In the genomic region with DNA sequence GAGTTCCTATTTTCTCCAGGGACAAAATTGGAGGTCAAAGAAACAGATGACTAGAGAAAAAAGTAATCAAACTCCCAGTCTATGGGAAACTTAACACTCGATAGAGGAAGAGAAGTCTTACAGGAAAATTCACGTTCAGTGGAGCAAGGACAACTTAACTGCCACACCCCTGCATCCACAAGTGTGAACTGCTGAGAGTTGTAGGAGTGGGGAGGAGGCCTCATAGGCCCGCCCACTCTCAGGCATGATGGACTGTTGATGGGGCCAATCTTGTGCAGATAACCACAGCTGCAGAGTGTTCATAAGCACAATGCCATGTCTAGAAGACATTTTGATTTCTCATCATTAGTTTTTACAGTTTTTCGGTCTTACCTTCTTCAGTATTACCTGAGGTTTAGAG, we compare ENCODE assay signal across 20 mouse cellular contexts.
DNase-seq lines count a peak whose midpoint lies in the region; ATAC-seq and TF ChIP-seq lines count a peak whose summit lies in the region.
"Had no signal": no experiment of that assay in that cellular context is flagged by ENCODE, and none has a peak within 500 bp of the region (broad histone marks: within the 10 kb centered on the region; RNA-seq: fewer than 3 reads in every experiment).

No protein-coding gene starts in this region.

- H3K4me2 ChIP-seq in kidney, embryonic 15.5 days: no peak overlapping the region
- no peak overlapping the region for H3K4me2 ChIP-seq in CH12.LX (ENCODE audit: insufficient read depth, low read depth, poor library complexity, severe bottlenecking)
- H3K4me2 ChIP-seq in forebrain, embryonic 11.5 days (ENCODE audit: low read depth, low read length, severe bottlenecking): no peak overlapping the region
- H3K4me2 ChIP-seq: embryonic facial prominence, embryonic 12.5 days; forebrain, embryonic 12.5 days had no signal

- H3K9ac ChIP-seq in kidney, embryonic 15.5 days: no peak overlapping the region
- H3K9ac ChIP-seq in CH12.LX (ENCODE audit: insufficient read depth, low read depth): no peak overlapping the region
- H3K9ac ChIP-seq in forebrain, embryonic 11.5 days (ENCODE audit: low read length): no peak overlapping the region
- H3K9ac ChIP-seq: embryonic facial prominence, embryonic 12.5 days; forebrain, embryonic 12.5 days had no signal

- no peaks in the 10 kb centered on the region for H3K79me2 ChIP-seq in CH12.LX (replicated peaks; ENCODE audit: control insufficient read depth, extremely low read depth, insufficient read depth, poor library complexity, severe bottlenecking)

- ATAC-seq in kidney, embryonic 15.5 days (replicated peaks; ENCODE audit: low FRiP score): peak; percentile 74
- ATAC-seq in forebrain, embryonic 11.5 days (replicated peaks; ENCODE audit: low FRiP score): no peak
- ATAC-seq: forebrain, embryonic 14.5 days; forebrain, embryonic 16.5 days had no signal

- no peak overlapping the region for H3K27ac ChIP-seq in kidney, embryonic 15.5 days
- no peak overlapping the region for H3K27ac ChIP-seq in CH12.LX (ENCODE audit: insufficient read depth, low read depth)
- no peak overlapping the region for H3K27ac ChIP-seq in forebrain, embryonic 11.5 days (ENCODE audit: low read depth, low read length)
- H3K27ac ChIP-seq: embryonic facial prominence, embryonic 10.5 days; embryonic facial prominence, embryonic 12.5 days; forebrain, embryonic 12.5 days had no signal

- no peaks in the 10 kb centered on the region for H3K36me3 ChIP-seq in kidney, embryonic 15.5 days
- no peaks in the 10 kb centered on the region for H3K36me3 ChIP-seq in CH12.LX (replicated peaks in 1 of 2; ENCODE audit: control insufficient read depth in 1 of 2, insufficient read depth in 1 of 2, low read length in 1 of 2)
- H3K36me3 ChIP-seq in forebrain, embryonic 11.5 days (ENCODE audit: control insufficient read depth, insufficient read depth, low read length): no peaks in the 10 kb centered on the region
- H3K36me3 ChIP-seq: embryonic facial prominence, embryonic 10.5 days; embryonic facial prominence, embryonic 12.5 days; forebrain, embryonic 12.5 days had no signal

- 0 out of 2 replicates have a peak, but pooled peaks cover 3% of the 10 kb centered on the region for H3K27me3 ChIP-seq in kidney, embryonic 15.5 days
- H3K27me3 ChIP-seq in CH12.LX (replicated peaks): no peaks in the 10 kb centered on the region
- H3K27me3 ChIP-seq in forebrain, embryonic 11.5 days (ENCODE audit: control insufficient read depth, insufficient read depth, low read length): no peaks in the 10 kb centered on the region
- H3K27me3 ChIP-seq: embryonic facial prominence, embryonic 12.5 days; forebrain, embryonic 12.5 days had no signal

- 57% methylated on average over 4 of the region's 4 CpGs for WGBS in kidney, embryonic 15.5 days
- 85% methylated on average over 4 of the region's 4 CpGs for WGBS in forebrain, embryonic 11.5 days

- no peak for TF ChIP-seq POLR2A in CH12.LX (IDR thresholded peaks at IDR 0.05; ENCODE audit: low read depth, low read length)

- H3K9me3 ChIP-seq in kidney, embryonic 15.5 days (replicated peaks): no peaks in the 10 kb centered on the region
- H3K9me3 ChIP-seq in CH12.LX (replicated peaks; ENCODE audit: low read length): no peaks in the 10 kb centered on the region
- no peaks in the 10 kb centered on the region for H3K9me3 ChIP-seq in forebrain, embryonic 11.5 days (ENCODE audit: control insufficient read depth, low read length)
- H3K9me3 ChIP-seq: embryonic facial prominence, embryonic 10.5 days; embryonic facial prominence, embryonic 12.5 days; forebrain, embryonic 12.5 days had no signal

- no peaks in the 10 kb centered on the region for H3K4me1 ChIP-seq in kidney, embryonic 15.5 days
- H3K4me1 ChIP-seq in CH12.LX (ENCODE audit: control insufficient read depth in 1 of 2, insufficient read depth in 2 of 2): no peaks in the 10 kb centered on the region
- H3K4me1 ChIP-seq in forebrain, embryonic 11.5 days (replicated peaks; ENCODE audit: control insufficient read depth, insufficient read depth, low read length): no peaks in the 10 kb centered on the region
- H3K4me1 ChIP-seq: embryonic facial prominence, embryonic 10.5 days; embryonic facial prominence, embryonic 12.5 days; forebrain, embryonic 12.5 days had no signal

- no peak for TF ChIP-seq CTCF in CH12.LX (conservative IDR thresholded peaks at IDR 0.05 in 1 of 2, IDR thresholded peaks at IDR 0.05 in 1 of 2; ENCODE audit: low read depth in 2 of 2, low read length in 2 of 2)

- no peak overlapping the region for H3K4me3 ChIP-seq in kidney, embryonic 15.5 days (replicated peaks)
- no peak overlapping the region for H3K4me3 ChIP-seq in CH12.LX (replicated peaks in 1 of 3; ENCODE audit: low read depth in 2 of 3, low read length in 2 of 3, poor library complexity in 1 of 3)
- H3K4me3 ChIP-seq in forebrain, embryonic 11.5 days (ENCODE audit: low read depth, low read length): no peak overlapping the region
- H3K4me3 ChIP-seq: embryonic facial prominence, embryonic 10.5 days; embryonic facial prominence, embryonic 12.5 days; forebrain, embryonic 12.5 days had no signal

- no peak for DNase-seq in kidney, adult 9 months
- DNase-seq in CH12.LX (ENCODE audit: extremely low read depth) (peak; percentile 6), ES-CJ7 (ENCODE audit: low read depth, low spot score) (peak; percentile 5), ZHBTc4 (ENCODE audit: low read depth, low spot score) (peak; percentile 15)
- DNase-seq in ovary, postnatal 14 days (ENCODE audit: low spot score): no peak
- DNase-seq in forebrain, embryonic 11.5 days (ENCODE audit: low spot score): no peak
- DNase-seq: adrenal gland, adult 2 months; adrenal gland, postnatal 10 days; adrenal gland, postnatal 25 days; cerebellum, adult 11-12 months; cerebellum, adult 2 months; cerebellum, adult 9-10 months; cerebellum, postnatal 10 days; cerebellum, postnatal 25 days had no signal

- dilution Hi-C loops in CH12.LX (cut with MboI; ENCODE audit: extremely low pct_ligation_motif_present, extremely low pct_unique_long_range_greater_than_20kb, low sequenced_read_pairs): no loop called here

- in situ Hi-C loops in CH12.LX (cut with MboI; ENCODE audit: low pct_ligation_motif_present, low pct_unique_long_range_greater_than_20kb, low sequenced_read_pairs): no loop called here

- no peak for TF ChIP-seq EP300 in CH12.LX (IDR thresholded peaks at IDR 0.05; ENCODE audit: low read length)

- TF ChIP-seq RAD21 in CH12.LX (IDR thresholded peaks at IDR 0.05; ENCODE audit: low read depth, low read length): no peak

TF ChIP-seq in CH12.LX, 34 proteins besides CTCF, POLR2A, EP300 and RAD21:
- TF ChIP-seq USF2 (conservative IDR thresholded peaks at IDR 0.05; ENCODE audit: low read depth, low read length) (no peak), ZMIZ1 (IDR thresholded peaks at IDR 0.05; ENCODE audit: low read depth, low read length) (no peak), CHD1 (IDR thresholded peaks at IDR 0.05; ENCODE audit: low read depth, low read length) (no peak), MAZ (IDR thresholded peaks at IDR 0.05; ENCODE audit: low read depth, low read length) (no peak), SIN3A (IDR thresholded peaks at IDR 0.05; ENCODE audit: low read length) (no peak), MAX (IDR thresholded peaks at IDR 0.05; ENCODE audit: low read length) (no peak), JUN (IDR thresholded peaks at IDR 0.05; ENCODE audit: insufficient read depth, low read depth, low read length) (no peak), ELF1 (IDR thresholded peaks at IDR 0.05; ENCODE audit: low read depth, low read length) (no peak), NRF1 (IDR thresholded peaks at IDR 0.05; ENCODE audit: low read depth, low read length) (no peak), IRF4 (IDR thresholded peaks at IDR 0.05; ENCODE audit: low read depth, low read length) (no peak), BHLHE40 (IDR thresholded peaks at IDR 0.05; ENCODE audit: low read depth, low read length) (no peak), ZKSCAN1 (IDR thresholded peaks at IDR 0.05; ENCODE audit: borderline replicate concordance, low read depth, low read length) (no peak), SMC3 (IDR thresholded peaks at IDR 0.05; ENCODE audit: low read depth, low read length) (no peak), TBP (conservative IDR thresholded peaks at IDR 0.05; ENCODE audit: low read depth, low read length) (no peak), KAT2A (IDR thresholded peaks at IDR 0.05; ENCODE audit: insufficient replicate concordance, low read length) (no peak)

Comparison
In these comparisons a context has a peak if more than half of its experiments do, and no peak if none do; other contexts are left out.
1. DNase-seq: peak in CH12.LX (single experiment), ES-CJ7 (single experiment) and ZHBTc4 (single experiment); none in kidney, adult 9 months (single experiment), ovary, postnatal 14 days (single experiment) and forebrain, embryonic 11.5 days (single experiment).